Mouse (Mus musculus) liver, embryonic 14.5 days (tissue): Measurements from ENCODE around the gene Fam57b.
A peak's percentile ranks its signal among the peaks of the same experiment; 100 is the strongest.

Experiments
- CTCF ChIP-seq: IDR thresholded peaks from 2 replicates; pipeline ENCODE4 v1.5.1; 2016; ENCODE audit warnings: antibody characterized with exemption, low read depth, control low read depth
- EP300 ChIP-seq: IDR thresholded peaks from 2 replicates; pipeline ENCODE4 v1.6.1; 2016; ENCODE audit warnings: antibody characterized with exemption, low read depth

DNA sequence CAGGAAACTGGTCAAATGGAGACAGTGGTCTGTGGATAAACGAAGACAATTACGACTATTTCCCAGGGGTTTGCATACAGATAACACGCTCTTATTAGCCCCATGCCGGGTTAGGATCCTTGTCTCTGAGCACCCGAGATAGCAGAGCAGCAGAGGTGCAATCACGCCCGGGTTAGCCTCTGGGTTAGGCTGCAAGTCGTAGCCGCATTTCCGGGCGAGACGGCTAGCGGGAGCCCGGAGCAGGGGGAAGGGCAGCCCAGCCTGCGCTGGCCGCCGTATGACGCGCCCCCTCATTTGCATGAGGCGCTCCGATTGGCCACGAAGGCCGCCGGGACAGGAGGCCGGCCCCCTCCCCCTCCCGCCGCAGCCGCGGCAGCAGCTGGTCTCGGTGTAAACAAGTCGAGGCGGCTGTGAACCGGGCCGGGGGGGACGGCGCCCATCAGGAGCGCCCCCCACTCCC is 20.8 kb upstream of the Fam57b start, which contains the start of gene Ypel3:
- TF ChIP-seq CTCF (0 out of 2 replicates have a peak, but pooled peaks have one; percentile 18), EP300 (no peak)
